Mouse (Mus musculus): Measurements from ENCODE around the gene Clmp. TPM values are rescaled to one million over a fixed set of nuclear protein-coding genes. Genes with fewer than 3 reads are reported as not detected.

The Clmp gene
- total RNA-seq, 1 experiment = 1.7 TPM

GRCm38 (mm10) chr9:40780892-40781725 lies 95.3 kb downstream of the Clmp start:
- no peaks in the 10 kb centered on the region for H3K9me3 ChIP-seq (ENCODE audit: control insufficient read depth, insufficient read depth, low read depth, low read length)
- in situ Hi-C loops (cut with MboI; ENCODE audit: low sequenced_read_pairs in 2 of 2, unreplicated experiment in 2 of 2) = no loop called here
- TF ChIP-seq CHD2 (IDR thresholded peaks at IDR 0.05; ENCODE audit: low read depth, low read length) (no peak), ZC3H11A (IDR thresholded peaks at IDR 0.05; ENCODE audit: borderline replicate concordance, low read depth, low read length) (no peak), HCFC1 (IDR thresholded peaks at IDR 0.05; ENCODE audit: borderline replicate concordance, insufficient read depth, low read length) (no peak), ZNF384 (IDR thresholded peaks at IDR 0.05; ENCODE audit: low read depth, low read length) (no peak), MAFK (IDR thresholded peaks at IDR 0.05; ENCODE audit: insufficient read depth, low read depth, low read length) (no peak)
- no peaks in the 10 kb centered on the region for H3K36me3 ChIP-seq (ENCODE audit: control insufficient read depth, insufficient read depth, low read length, poor library complexity, severe bottlenecking)
- H3K9ac ChIP-seq (ENCODE audit: insufficient read depth, low read depth, low read length, poor library complexity, severe bottlenecking) = peak overlapping the region; percentile 54; the same call in 1 of the 2 replicates
- H3K4me1 ChIP-seq (ENCODE audit: control insufficient read depth in 2 of 2, insufficient read depth in 2 of 2, low read length in 2 of 2, poor library complexity in 1 of 2) = peaks cover 8 to 10% of the 10 kb centered on the region in 2 experiments
- H3K4me3 ChIP-seq (ENCODE audit: insufficient read depth in 1 of 2, low read depth in 1 of 2, low read length in 2 of 2, poor library complexity in 1 of 2, severe bottlenecking in 1 of 2) = peak overlapping the region in 1 of 2 experiments; percentile 0; a peak in 1 of 4 replicates
- no peak for DNase-seq (ENCODE audit: low read depth, low spot score)
- peak overlapping the region; percentile 96; the same call in 1 of the 2 replicates for H3K27ac ChIP-seq (ENCODE audit: insufficient read depth, low read depth, low read length, poor library complexity, severe bottlenecking)

- Histone ChIP-seq H3K4me1 (ENCODE audit: control insufficient read depth in 2 of 2, insufficient read depth in 2 of 2, low read length in 2 of 2, poor library complexity in 1 of 2) (peaks cover 8 to 10% of the 10 kb centered on the region in 2 experiments), H3K9me3 (ENCODE audit: control insufficient read depth, insufficient read depth, low read depth, low read length) (no peaks in the 10 kb centered on the region), H3K36me3 (ENCODE audit: control insufficient read depth, insufficient read depth, low read length, poor library complexity, severe bottlenecking) (no peaks in the 10 kb centered on the region), H3K9ac (ENCODE audit: insufficient read depth, low read depth, low read length, poor library complexity, severe bottlenecking) (peak overlapping the region; percentile 54), H3K4me3 (ENCODE audit: insufficient read depth in 1 of 2, low read depth in 1 of 2, low read length in 2 of 2, poor library complexity in 1 of 2, severe bottlenecking in 1 of 2) (peak overlapping the region; percentile 10 to 50; a peak in 3 of 4 replicates), H3K27ac (ENCODE audit: insufficient read depth, low read depth, low read length, poor library complexity, severe bottlenecking) (peak overlapping the region; percentile 96)
- TF ChIP-seq MAFK (IDR thresholded peaks at IDR 0.05; ENCODE audit: insufficient read depth, low read depth, low read length) (no peak), HCFC1 (IDR thresholded peaks at IDR 0.05; ENCODE audit: borderline replicate concordance, insufficient read depth, low read length) (no peak), ZC3H11A (IDR thresholded peaks at IDR 0.05; ENCODE audit: borderline replicate concordance, low read depth, low read length) (no peak), CHD2 (IDR thresholded peaks at IDR 0.05; ENCODE audit: low read depth, low read length) (no peak), ZNF384 (IDR thresholded peaks at IDR 0.05; ENCODE audit: low read depth, low read length) (no peak)
- DNase-seq (ENCODE audit: low read depth, low spot score) = no peak
- in situ Hi-C loops (cut with MboI; ENCODE audit: low sequenced_read_pairs in 2 of 2, unreplicated experiment in 2 of 2) = no loop called here
Observed at GRCm38 (mm10) chr9:40781726-40782581, 96.2 kb downstream of the Clmp start.

GRCm38 (mm10) chr9:40783641-40784373 lies 98.0 kb downstream of the Clmp start:
- peak; percentile 90 for DNase-seq (ENCODE audit: low read depth, low spot score)
- Histone ChIP-seq H3K9me3 (ENCODE audit: control insufficient read depth, insufficient read depth, low read depth, low read length) (no peaks in the 10 kb centered on the region), H3K4me3 (ENCODE audit: insufficient read depth in 1 of 2, low read depth in 1 of 2, low read length in 2 of 2, poor library complexity in 1 of 2, severe bottlenecking in 1 of 2) (peak overlapping the region; percentile 47 to 50), H3K4me1 (ENCODE audit: control insufficient read depth in 2 of 2, insufficient read depth in 2 of 2, low read length in 2 of 2, poor library complexity in 1 of 2) (peaks cover 8 to 10% of the 10 kb centered on the region in 2 experiments), H3K27ac (ENCODE audit: insufficient read depth, low read depth, low read length, poor library complexity, severe bottlenecking) (peak overlapping the region; percentile 96), H3K36me3 (ENCODE audit: control insufficient read depth, insufficient read depth, low read length, poor library complexity, severe bottlenecking) (no peaks in the 10 kb centered on the region), H3K9ac (ENCODE audit: insufficient read depth, low read depth, low read length, poor library complexity, severe bottlenecking) (peak overlapping the region; percentile 49)
- TF ChIP-seq ZNF384 (IDR thresholded peaks at IDR 0.05; ENCODE audit: low read depth, low read length) = peak; percentile 94
- TF ChIP-seq MAFK (IDR thresholded peaks at IDR 0.05; ENCODE audit: insufficient read depth, low read depth, low read length) = no peak
- in situ Hi-C loops (cut with MboI; ENCODE audit: low sequenced_read_pairs in 2 of 2, unreplicated experiment in 2 of 2) = no loop called here

- Histone ChIP-seq H3K27ac (ENCODE audit: insufficient read depth, low read depth, low read length, poor library complexity, severe bottlenecking) (peak overlapping the region; percentile 96), H3K9me3 (ENCODE audit: control insufficient read depth, insufficient read depth, low read depth, low read length) (no peaks in the 10 kb centered on the region), H3K36me3 (ENCODE audit: control insufficient read depth, insufficient read depth, low read length, poor library complexity, severe bottlenecking) (no peaks in the 10 kb centered on the region), H3K4me3 (ENCODE audit: insufficient read depth in 1 of 2, low read depth in 1 of 2, low read length in 2 of 2, poor library complexity in 1 of 2, severe bottlenecking in 1 of 2) (peak overlapping the region; percentile 47 to 50), H3K4me1 (ENCODE audit: control insufficient read depth in 2 of 2, insufficient read depth in 2 of 2, low read length in 2 of 2, poor library complexity in 1 of 2) (peaks cover 8 to 10% of the 10 kb centered on the region in 2 experiments), H3K9ac (ENCODE audit: insufficient read depth, low read depth, low read length, poor library complexity, severe bottlenecking) (peak overlapping the region; percentile 49)
- TF ChIP-seq MAFK (IDR thresholded peaks at IDR 0.05; ENCODE audit: insufficient read depth, low read depth, low read length) = no peak
- TF ChIP-seq CHD2 (IDR thresholded peaks at IDR 0.05; ENCODE audit: low read depth, low read length) = no peak
- no peak for TF ChIP-seq ZC3H11A (IDR thresholded peaks at IDR 0.05; ENCODE audit: borderline replicate concordance, low read depth, low read length)
- no peak for TF ChIP-seq ZNF384 (IDR thresholded peaks at IDR 0.05; ENCODE audit: low read depth, low read length)
- no peak for TF ChIP-seq HCFC1 (IDR thresholded peaks at IDR 0.05; ENCODE audit: borderline replicate concordance, insufficient read depth, low read length)
- DNase-seq (ENCODE audit: low read depth, low spot score) = no peak
- in situ Hi-C loops (cut with MboI; ENCODE audit: low sequenced_read_pairs in 2 of 2, unreplicated experiment in 2 of 2) = no loop called here
Observed at GRCm38 (mm10) chr9:40784374-40784967, 98.7 kb downstream of the Clmp start.
